Mouse (Mus musculus) heart, embryonic 15.5 days (tissue): ENCODE data around the gene Coq9. TPM values are rescaled to one million over a fixed set of nuclear protein-coding genes. Genes with fewer than 3 reads are reported as not detected.

Experiments used
- ATAC-seq: fragments of 200-750 bp; cut with Nextera tagmentation; replicated peaks from 2 replicates; pipeline ENCODE4 v1.8.0; 2017; ENCODE audit warnings: low read depth, moderate TSS enrichment; ENCODE audit not compliant: insufficient number of reproducible peaks, insufficient read depth, low FRiP score
- H3K27ac ChIP-seq: fragments of 300-500 bp; sonication (generic); 2 replicates; pipeline ENCODE4 v1.5.1; 2015; ENCODE audit warnings: mild to moderate bottlenecking, inconsistent platforms
- H3K27me3 ChIP-seq: fragments of 300-500 bp; sonication (generic); 2 replicates; pipeline ENCODE4 v1.6.1; 2015; ENCODE audit warnings: inconsistent platforms
- H3K36me3 ChIP-seq: fragments of 300-500 bp; sonication (generic); 2 replicates; pipeline ENCODE4 v1.6.1; 2015; ENCODE audit warnings: mild to moderate bottlenecking, inconsistent platforms
- H3K4me1 ChIP-seq: fragments of 300-500 bp; sonication (generic); replicated peaks from 2 replicates; pipeline ENCODE4 v1.6.1; 2015; ENCODE audit warnings: inconsistent platforms
- H3K4me2 ChIP-seq: fragments of 300-500 bp; sonication (generic); 2 replicates; pipeline ENCODE4 v1.6.1; 2015; ENCODE audit warnings: inconsistent platforms, mild to moderate bottlenecking, moderate library complexity
- H3K4me3 ChIP-seq: fragments of 300-500 bp; sonication (generic); 2 replicates; pipeline ENCODE4 v1.5.1; 2015; ENCODE audit warnings: mild to moderate bottlenecking, inconsistent platforms
- H3K9ac ChIP-seq: fragments of 300-500 bp; sonication (generic); 2 replicates; pipeline ENCODE4 v1.6.1; 2015; ENCODE audit warnings: mild to moderate bottlenecking, inconsistent platforms
- H3K9me3 ChIP-seq: fragments of 300-500 bp; sonication (generic); replicated peaks from 2 replicates; pipeline ENCODE4 v1.6.1; 2016; ENCODE audit warnings: inconsistent platforms
- WGBS: fragments of 180-500 bp; shearing (Covaris S2); methylation state at CpG from one replicate; pipeline ENCODE4 v1.1.7; 2015; ENCODE audit warnings: mixed read lengths; 5-methylcytosine and 5-hydroxymethylcytosine counted together
- polyA plus RNA-seq: library from polyadenylated mRNA; unstranded; fragments of >200 nt; fragmentation: Nextera tagmentation; extraction: Ambion mirVana; gene quantifications from 2 replicates; pipeline ENCODE4 v1.2.1, GENCODE M21; 2015

Coq9 gene
- polyA plus RNA-seq, 1 experiment from 2014 or later: 166 TPM

DNA sequence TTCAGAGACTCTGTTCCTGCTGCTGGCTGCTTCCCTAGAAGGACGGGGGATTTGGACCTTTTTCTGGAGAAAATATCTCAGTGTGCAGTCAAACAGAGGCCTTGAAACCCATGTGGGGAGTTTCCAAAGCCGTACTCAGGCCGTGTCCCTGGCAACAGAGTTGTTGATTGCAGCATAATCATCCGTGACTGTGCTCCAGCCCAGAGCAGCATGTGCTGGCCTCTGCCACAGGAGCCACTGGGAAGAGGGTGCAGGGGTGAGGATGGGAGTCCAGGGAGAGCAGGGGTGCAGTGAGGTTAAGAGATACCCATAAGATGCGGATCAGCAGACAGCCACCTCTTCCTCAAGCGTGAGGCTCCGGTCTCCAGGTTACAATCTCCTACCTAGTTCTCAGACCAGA is 30.6 kb upstream of the Coq9 start:
- no peak overlapping the region for H3K4me3 ChIP-seq
- no peak overlapping the region for H3K27ac ChIP-seq
- H3K27me3 ChIP-seq: peaks cover 5% of the 10 kb centered on the region; the same call in 1 of the 2 replicates
- H3K9ac ChIP-seq: no peak overlapping the region
- H3K4me1 ChIP-seq: peaks cover 9% of the 10 kb centered on the region
- no peaks in the 10 kb centered on the region for H3K36me3 ChIP-seq
- H3K9me3 ChIP-seq: no peaks in the 10 kb centered on the region
- no peak for ATAC-seq
- H3K4me2 ChIP-seq: no peak overlapping the region
- 56% methylated on average over 7 of the region's 7 CpGs for WGBS

DNA sequence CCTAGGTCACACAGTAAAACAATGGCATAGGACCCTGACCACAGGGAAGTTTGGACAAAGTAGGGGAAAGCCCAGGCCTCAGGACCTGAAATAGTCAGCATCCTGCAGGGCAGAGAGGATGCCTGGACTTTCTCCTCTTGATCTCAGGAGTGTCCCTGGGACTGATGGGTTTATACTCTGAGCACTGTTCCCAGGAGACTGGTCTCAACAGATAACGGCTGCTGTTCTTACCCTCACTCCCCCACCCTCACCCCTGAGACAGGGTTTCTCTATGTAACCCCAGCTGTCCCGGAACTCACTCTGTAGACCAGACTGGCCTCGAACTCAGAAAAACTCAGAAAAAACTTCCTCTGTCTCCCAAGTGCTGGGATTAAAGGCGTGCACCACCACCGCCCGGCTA is 29.7 kb upstream of the Coq9 start:
- Histone ChIP-seq H3K27me3 (peaks cover 5% of the 10 kb centered on the region; the same call in 1 of the 2 replicates), H3K36me3 (no peaks in the 10 kb centered on the region), H3K4me1 (peaks cover 11% of the 10 kb centered on the region), H3K4me3 (no peak overlapping the region), H3K9me3 (no peaks in the 10 kb centered on the region), H3K27ac (no peak overlapping the region), H3K9ac (no peak overlapping the region), H3K4me2 (no peak overlapping the region)
- no peak for ATAC-seq
- WGBS: 75% methylated on average over 6 of the region's 6 CpGs

DNA sequence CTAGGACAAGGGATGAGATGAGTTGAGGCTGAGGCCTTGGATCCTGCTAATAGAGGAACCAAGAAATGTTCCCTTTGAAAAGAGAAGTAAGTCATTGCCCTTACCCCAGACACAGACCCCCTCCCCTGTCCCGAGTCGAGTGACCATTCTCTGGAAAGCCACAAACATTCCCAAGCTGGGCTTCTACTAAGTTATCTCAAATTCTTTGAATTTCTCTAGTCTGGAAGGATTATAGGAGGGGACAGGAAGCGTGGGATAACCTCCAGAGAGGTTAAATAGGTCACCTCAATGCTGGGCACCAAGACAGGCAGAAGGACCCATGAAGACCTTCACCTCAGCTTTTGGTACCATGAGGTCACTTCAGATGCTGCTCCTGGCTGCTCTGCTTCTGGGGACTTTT is 28.0 kb upstream of the Coq9 start, which contains the start of gene Ccl17:
TSS of gene Ccl17 (plus strand) at position 301 of the 400 bp plus-strand sequence.
- Histone ChIP-seq H3K9me3 (no peaks in the 10 kb centered on the region), H3K9ac (no peak within 1 kb of the TSS), H3K4me1 (peaks cover 3% of the 10 kb centered on the region; the same call in 1 of the 2 replicates), H3K36me3 (no peaks in the 10 kb centered on the region), H3K27ac (no peak within 1 kb of the TSS), H3K4me2 (no peak within 1 kb of the TSS), H3K4me3 (no peak within 1 kb of the TSS), H3K27me3 (peaks cover 5% of the 10 kb centered on the region; the same call in 1 of the 2 replicates)
- ATAC-seq: no peak
- WGBS: 31% methylated on average over 3 of the region's 3 CpGs

DNA sequence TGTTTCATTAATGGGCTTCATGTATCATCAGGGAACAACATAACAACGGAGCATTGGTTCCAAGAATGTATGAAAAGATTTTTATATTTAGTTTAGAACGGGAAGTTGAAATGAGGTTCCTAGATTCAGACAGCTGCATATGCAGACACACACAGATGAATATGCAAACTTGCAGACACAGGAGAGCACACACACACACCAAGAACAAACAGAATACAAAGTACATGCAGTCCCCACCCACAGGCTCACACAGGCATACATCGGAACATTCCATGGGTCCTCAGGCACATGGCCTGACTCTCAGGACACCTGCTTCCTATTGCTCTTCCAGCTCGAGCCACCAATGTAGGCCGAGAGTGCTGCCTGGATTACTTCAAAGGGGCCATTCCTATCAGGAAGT is 27.3 kb upstream of the Coq9 start:
- Histone ChIP-seq H3K9me3 (no peaks in the 10 kb centered on the region), H3K4me3 (no peak overlapping the region), H3K27ac (no peak overlapping the region), H3K9ac (no peak overlapping the region), H3K4me1 (peaks cover 3% of the 10 kb centered on the region; the same call in 1 of the 2 replicates), H3K36me3 (no peaks in the 10 kb centered on the region), H3K4me2 (no peak overlapping the region), H3K27me3 (peaks cover 5% of the 10 kb centered on the region; the same call in 1 of the 2 replicates)
- WGBS: 77% methylated on average over 5 of the region's 5 CpGs
- ATAC-seq: no peak

GRCm38 (mm10) chr8:94811654-94812053 is 26.5 kb upstream of the Coq9 start:
- H3K9ac ChIP-seq: no peak overlapping the region
- no peak overlapping the region for H3K4me3 ChIP-seq
- H3K27me3 ChIP-seq: peaks cover 4% of the 10 kb centered on the region; the same call in 1 of the 2 replicates
- peaks cover 3% of the 10 kb centered on the region; the same call in 1 of the 2 replicates for H3K4me1 ChIP-seq
- no peak overlapping the region for H3K27ac ChIP-seq
- H3K36me3 ChIP-seq: no peaks in the 10 kb centered on the region
- no peak for ATAC-seq
- 73% methylated on average over 6 of the region's 6 CpGs for WGBS
- H3K4me2 ChIP-seq: no peak overlapping the region
- no peaks in the 10 kb centered on the region for H3K9me3 ChIP-seq

DNA sequence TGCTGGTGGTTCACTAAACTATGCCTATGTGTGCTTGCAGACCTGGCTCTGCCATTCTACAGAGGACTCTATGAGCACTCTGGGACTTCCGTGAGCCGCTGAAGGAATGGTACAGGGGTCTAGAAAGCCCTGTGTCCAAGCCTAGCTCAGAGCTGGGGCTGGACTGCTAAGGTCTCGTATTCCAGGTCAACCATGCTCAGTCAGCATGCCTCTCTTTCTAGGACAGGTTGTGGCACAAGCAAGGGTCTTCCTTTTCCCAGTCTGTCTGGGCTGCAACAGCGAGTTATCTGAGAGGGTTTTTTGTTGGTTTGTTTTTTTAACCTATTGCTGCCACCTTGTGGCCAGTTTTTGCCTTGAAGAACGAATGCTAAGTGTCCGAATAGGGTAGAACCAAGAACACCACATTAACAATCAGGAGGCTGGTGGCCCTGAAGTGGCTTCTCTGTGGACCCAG is 25.4 kb upstream of the Coq9 start:
- no peak overlapping the region for H3K9ac ChIP-seq
- no peak overlapping the region for H3K4me3 ChIP-seq
- WGBS: 31% methylated on average over 6 of the region's 6 CpGs
- no peaks in the 10 kb centered on the region for H3K36me3 ChIP-seq
- peak overlapping the region; percentile 40; the same call in 1 of the 2 replicates for H3K4me2 ChIP-seq
- H3K9me3 ChIP-seq: no peaks in the 10 kb centered on the region
- no peak; the same call in 1 of the 2 replicates for ATAC-seq
- H3K4me1 ChIP-seq: peaks cover 3% of the 10 kb centered on the region; the same call in 1 of the 2 replicates
- 0 out of 2 replicates have a peak, but pooled peaks cover 2% of the 10 kb centered on the region for H3K27me3 ChIP-seq
- no peak overlapping the region for H3K27ac ChIP-seq

GRCm38 (mm10) chr8:94814556-94814955 is 23.6 kb upstream of the Coq9 start:
- no peak for ATAC-seq
- no peaks in the 10 kb centered on the region for H3K9me3 ChIP-seq
- H3K27ac ChIP-seq: no peak overlapping the region
- H3K4me1 ChIP-seq: peaks cover 3% of the 10 kb centered on the region; the same call in 1 of the 2 replicates
- no peak overlapping the region for H3K9ac ChIP-seq
- H3K36me3 ChIP-seq: no peaks in the 10 kb centered on the region
- H3K4me2 ChIP-seq: no peak overlapping the region
- H3K4me3 ChIP-seq: no peak overlapping the region
- WGBS: 0% methylated on average over 1 of the region's 1 CpGs
- 0 out of 2 replicates have a peak, but pooled peaks cover 2% of the 10 kb centered on the region for H3K27me3 ChIP-seq

- Histone ChIP-seq H3K4me2 (no peak overlapping the region), H3K27ac (no peak overlapping the region), H3K36me3 (peaks cover 14% of the 10 kb centered on the region), H3K9me3 (no peaks in the 10 kb centered on the region), H3K27me3 (no peaks in the 10 kb centered on the region), H3K4me1 (0 out of 2 replicates have a peak, but pooled peaks cover 2% of the 10 kb centered on the region), H3K9ac (no peak overlapping the region), H3K4me3 (no peak overlapping the region)
- 83% methylated on average over 11 of the region's 11 CpGs for WGBS
- no peak for ATAC-seq
Measured at GRCm38 (mm10) chr8:94817933-94818332, 20.2 kb upstream of the Coq9 start.

GRCm38 (mm10) chr8:94819671-94820179 is 18.4 kb upstream of the Coq9 start:
- no peak for ATAC-seq
- 0 out of 2 replicates have a peak, but pooled peaks cover 2% of the 10 kb centered on the region for H3K4me1 ChIP-seq
- 53% methylated on average over 6 of the region's 6 CpGs for WGBS
- H3K9ac ChIP-seq: no peak overlapping the region
- H3K27ac ChIP-seq: no peak overlapping the region
- H3K4me3 ChIP-seq: no peak overlapping the region
- peaks cover 31% of the 10 kb centered on the region for H3K36me3 ChIP-seq
- H3K27me3 ChIP-seq: no peaks in the 10 kb centered on the region
- no peaks in the 10 kb centered on the region for H3K9me3 ChIP-seq
- no peak overlapping the region for H3K4me2 ChIP-seq

DNA sequence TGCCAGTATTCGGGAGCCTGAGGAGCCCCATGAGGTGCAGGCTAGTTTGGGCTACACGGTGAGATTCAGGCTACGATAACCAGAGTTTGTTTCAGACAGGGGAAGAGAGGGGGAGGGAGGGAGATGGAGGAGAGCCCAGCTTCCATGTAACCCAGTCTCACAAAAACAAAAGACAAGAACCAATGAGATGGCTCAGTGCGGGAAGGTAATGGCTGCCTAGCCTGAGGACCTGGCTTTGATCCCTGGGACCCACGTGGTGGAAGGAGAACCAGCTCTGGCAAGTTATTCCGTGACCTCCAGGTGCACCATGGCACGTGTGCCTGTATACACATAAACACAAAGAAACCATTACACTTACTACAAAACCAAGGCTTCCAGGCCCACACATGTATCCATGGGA is 17.6 kb upstream of the Coq9 start:
- Histone ChIP-seq H3K4me2 (no peak overlapping the region), H3K27me3 (no peaks in the 10 kb centered on the region), H3K9ac (no peak overlapping the region), H3K27ac (no peak overlapping the region), H3K36me3 (peaks cover 38% of the 10 kb centered on the region), H3K9me3 (no peaks in the 10 kb centered on the region), H3K4me3 (no peak overlapping the region), H3K4me1 (0 out of 2 replicates have a peak, but pooled peaks cover 2% of the 10 kb centered on the region)
- WGBS: 90% methylated on average over 7 of the region's 7 CpGs
- ATAC-seq: no peak

GRCm38 (mm10) chr8:94821381-94821780 is 16.7 kb upstream of the Coq9 start:
- ATAC-seq: no peak
- Histone ChIP-seq H3K27ac (no peak overlapping the region), H3K4me1 (0 out of 2 replicates have a peak, but pooled peaks cover 2% of the 10 kb centered on the region), H3K4me2 (no peak overlapping the region), H3K27me3 (no peaks in the 10 kb centered on the region), H3K4me3 (no peak overlapping the region), H3K36me3 (peaks cover 46% of the 10 kb centered on the region), H3K9me3 (no peaks in the 10 kb centered on the region), H3K9ac (no peak overlapping the region)
- 95% methylated on average over 2 of the region's 2 CpGs for WGBS
